Mouse (Mus musculus): ENCODE data around the gene Spaca4.

DNA sequence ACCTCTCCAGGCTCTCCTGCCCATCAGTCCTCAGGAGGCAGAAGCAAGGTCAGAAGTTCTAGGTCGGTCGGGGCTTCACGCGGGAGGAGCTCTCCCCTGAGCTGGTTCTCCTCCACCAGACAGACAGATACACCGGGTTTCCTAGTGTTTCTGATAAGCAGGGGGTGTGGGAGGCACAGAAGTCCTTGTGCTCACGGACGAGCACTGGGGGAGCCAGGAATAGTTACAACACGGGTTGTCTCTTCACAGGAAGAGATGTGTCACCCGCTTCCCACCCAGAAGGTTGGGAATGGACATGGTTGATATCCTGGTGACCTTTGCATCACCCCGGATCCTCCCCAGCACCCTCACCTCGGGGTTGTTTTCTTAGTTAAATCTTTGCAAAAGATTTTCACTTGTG lies 35.8 kb downstream of the Spaca4 start:
- TF ChIP-seq CTCF (IDR thresholded peaks at IDR 0.05), result no peak
- no peak for TF ChIP-seq EP300 (IDR thresholded peaks at IDR 0.05)

Measured in lung, postnatal 0 days (tissue).